Mouse (Mus musculus) kidney, postnatal 0 days (tissue): Measurements from ENCODE around the gene Vti1b. TPM values are rescaled to one million over a fixed set of nuclear protein-coding genes. Genes with fewer than 3 reads are reported as not detected.

Experiments used
- ATAC-seq: fragments of 200-750 bp; cut with Nextera tagmentation; replicated peaks from 2 replicates; pipeline ENCODE4 v1.8.0; 2017; ENCODE audit warnings: low read depth, moderate number of reproducible peaks, moderate TSS enrichment, moderate library complexity; ENCODE audit not compliant: low FRiP score
- DNase-seq: peaks from one replicate; pipeline ENCODE4 v3.0.0-alpha.2; 2016; ENCODE audit warnings: low spot score
- H3K27ac ChIP-seq: fragments of 300-500 bp; sonication (generic); 2 replicates; pipeline ENCODE4 v1.5.1; 2014; ENCODE audit warnings: mild to moderate bottlenecking
- H3K27me3 ChIP-seq: fragments of 300-500 bp; sonication (generic); 2 replicates; pipeline ENCODE4 v1.6.1; 2014; ENCODE audit warnings: low read length, mixed read lengths; ENCODE audit not compliant: insufficient read depth
- H3K36me3 ChIP-seq: fragments of 300-500 bp; sonication (generic); 2 replicates; pipeline ENCODE4 v1.6.1; 2014; ENCODE audit warnings: low read length, mixed read lengths; ENCODE audit not compliant: insufficient read depth
- H3K4me1 ChIP-seq: fragments of 300-500 bp; sonication (generic); replicated peaks from 2 replicates; pipeline ENCODE4 v1.6.1; 2014; ENCODE audit warnings: antibody characterized with exemption, low read length, mixed read lengths; ENCODE audit not compliant: insufficient read depth
- H3K4me2 ChIP-seq: fragments of 300-500 bp; sonication (generic); 2 replicates; pipeline ENCODE4 v1.6.1; 2014; ENCODE audit warnings: mild to moderate bottlenecking, low read length, moderate library complexity, mixed read lengths
- H3K4me3 ChIP-seq: fragments of 300-500 bp; sonication (generic); replicated peaks from 2 replicates; pipeline ENCODE4 v1.5.1; 2014; ENCODE audit warnings: low read depth, low read length
- H3K9ac ChIP-seq: fragments of 300-500 bp; sonication (generic); 2 replicates; pipeline ENCODE4 v1.6.1; 2014; ENCODE audit warnings: low read depth, low read length
- H3K9me3 ChIP-seq: fragments of 300-500 bp; sonication (generic); replicated peaks from 2 replicates; pipeline ENCODE4 v1.6.1; 2016; ENCODE audit warnings: low read length, inconsistent platforms, mixed read lengths
- CTCF ChIP-seq: IDR thresholded peaks from 2 replicates; pipeline ENCODE4 v1.5.1; 2016; ENCODE audit warnings: antibody characterized with exemption, low read depth, mild to moderate bottlenecking, moderate library complexity
- WGBS: fragments of 180-500 bp; shearing (Covaris S2); extraction: QIAGEN DNeasy Blood & Tissue Kit; methylation state at CpG from one replicate; pipeline ENCODE4 v1.1.7; 2014; 5-methylcytosine and 5-hydroxymethylcytosine counted together
- polyA plus RNA-seq: library from polyadenylated mRNA; unstranded; fragments of >200 nt; fragmentation: Nextera tagmentation; extraction: Ambion mirVana; gene quantifications from 2 replicates; pipeline ENCODE4 v1.2.1, GENCODE M21; 2015

Vti1b gene
- polyA plus RNA-seq, 1 experiment from 2014 or later: 108 TPM

- WGBS: 26% methylated on average over 5 of the region's 5 CpGs
- 0 out of 2 replicates have a peak overlapping the region, but pooled peaks have one; percentile 32 for H3K9ac ChIP-seq
- DNase-seq: no peak
These were observed 40.6 kb downstream of the Vti1b start for GRCm38 (mm10) chr12:79131706-79132460.

DNA sequence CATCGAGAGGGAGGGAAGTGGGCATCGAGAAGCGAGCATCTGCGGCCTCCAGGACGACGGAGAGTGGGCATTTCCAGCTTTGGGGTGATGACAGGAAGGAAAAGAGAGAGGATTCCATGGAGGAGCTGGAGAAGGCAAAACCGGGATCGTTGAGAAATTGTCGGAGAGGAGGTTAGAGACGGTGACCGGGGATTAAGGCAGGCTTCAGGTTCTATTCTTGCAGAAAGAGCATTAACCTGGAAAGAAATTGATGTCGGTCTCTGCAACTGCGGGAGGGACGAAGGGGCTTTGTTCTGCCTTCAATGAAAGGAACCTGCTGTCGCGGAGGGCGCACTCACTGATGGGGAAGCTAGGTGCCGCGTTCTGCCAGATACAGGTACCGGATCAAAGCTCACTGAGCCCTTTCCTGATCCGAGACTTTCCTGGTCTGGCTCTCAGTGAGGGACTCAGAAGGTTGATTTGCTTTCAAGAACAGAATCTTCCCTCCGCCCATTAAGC lies 41.2 kb downstream of the Vti1b start:
- no peak for TF ChIP-seq CTCF
- peaks cover 13% of the 10 kb centered on the region for H3K27me3 ChIP-seq
- ATAC-seq (no peak), DNase-seq (no peak)
- H3K9ac ChIP-seq: peak overlapping the region; percentile 32
- 0 out of 2 replicates have a peak overlapping the region, but pooled peaks have one; percentile 31 for H3K27ac ChIP-seq
- peak overlapping the region; percentile 79 for H3K4me2 ChIP-seq
- no peaks in the 10 kb centered on the region for H3K9me3 ChIP-seq
- H3K4me3 ChIP-seq: peak overlapping the region; percentile 30
- 1% methylated on average over 22 of the region's 22 CpGs for WGBS
- no peaks in the 10 kb centered on the region for H3K36me3 ChIP-seq
- peaks cover 8% of the 10 kb centered on the region for H3K4me1 ChIP-seq

More at GRCm38 (mm10) chr12:79131706-79132460, 40.6 kb downstream of the Vti1b start:
- no peaks in the 10 kb centered on the region for H3K9me3 ChIP-seq
- H3K4me3 ChIP-seq: peak overlapping the region; percentile 30
- ATAC-seq: no peak
- peaks cover 13% of the 10 kb centered on the region for H3K27me3 ChIP-seq
- TF ChIP-seq CTCF: no peak
- H3K4me1 ChIP-seq: peaks cover 8% of the 10 kb centered on the region
- H3K27ac ChIP-seq: peak overlapping the region; percentile 31; the same call in 1 of the 2 replicates
- peak overlapping the region; percentile 79 for H3K4me2 ChIP-seq
- H3K36me3 ChIP-seq: no peaks in the 10 kb centered on the region

DNA sequence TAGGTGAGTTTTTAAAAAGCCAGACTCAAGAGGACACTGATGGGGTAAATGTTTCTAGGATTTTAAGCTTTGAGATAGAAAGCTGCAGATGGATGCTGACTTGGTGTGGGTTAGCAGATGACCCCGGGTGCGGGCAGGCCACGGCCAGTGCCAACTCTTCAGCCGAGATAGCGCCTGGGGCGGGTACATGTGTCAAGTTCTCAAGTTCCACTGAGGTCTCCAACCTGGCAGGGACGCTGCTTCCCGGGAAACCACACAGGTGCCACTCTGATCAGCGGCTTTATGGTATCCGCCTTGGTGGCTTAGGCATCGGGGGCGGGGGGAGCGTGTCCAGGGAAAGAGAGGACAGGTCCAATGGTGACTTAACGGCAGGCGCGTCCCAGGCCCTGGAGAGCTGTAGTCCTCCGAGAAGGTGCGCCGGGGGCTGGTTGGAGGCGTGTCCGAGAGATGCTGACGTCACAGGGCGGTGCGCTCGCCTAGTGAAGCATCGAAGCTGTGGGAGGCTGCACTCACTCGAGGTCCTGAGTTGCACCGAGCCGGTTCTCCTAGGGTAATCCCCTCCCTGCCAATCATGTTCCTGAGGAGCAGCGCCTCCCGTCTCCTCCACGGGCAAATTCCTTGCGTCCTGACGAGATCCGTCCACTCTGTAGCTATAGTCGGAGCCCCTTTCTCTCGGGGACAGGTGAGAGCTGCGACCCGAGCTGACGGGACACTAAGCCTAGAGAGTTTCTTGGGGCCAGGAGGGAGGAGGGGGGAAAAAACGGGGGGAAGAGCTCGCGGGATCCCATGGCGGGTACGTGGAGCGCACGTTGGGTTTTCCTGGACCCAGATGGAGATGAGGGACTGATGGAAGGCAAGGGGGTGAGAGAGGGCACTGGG lies 41.9 kb downstream of the Vti1b start, which contains the start of gene Arg2:
Arg2 (plus strand) TSS at position 479 of the 879 bp plus-strand sequence.
- peak within 1 kb of the TSS; percentile 32 for H3K9ac ChIP-seq
- no peaks in the 10 kb centered on the region for H3K9me3 ChIP-seq
- H3K36me3 ChIP-seq: no peaks in the 10 kb centered on the region
- under 1% methylated on average over 47 of the region's 47 CpGs for WGBS
- peaks cover 8% of the 10 kb centered on the region for H3K4me1 ChIP-seq
- H3K27ac ChIP-seq: peak within 1 kb of the TSS; percentile 31; the same call in 1 of the 2 replicates
- peak; percentile 79 for DNase-seq
- peaks cover 13% of the 10 kb centered on the region for H3K27me3 ChIP-seq
- peak; percentile 98 for ATAC-seq
- H3K4me2 ChIP-seq: peak within 1 kb of the TSS; percentile 79
- TF ChIP-seq CTCF: no peak
- H3K4me3 ChIP-seq: peak within 1 kb of the TSS; percentile 30

DNA sequence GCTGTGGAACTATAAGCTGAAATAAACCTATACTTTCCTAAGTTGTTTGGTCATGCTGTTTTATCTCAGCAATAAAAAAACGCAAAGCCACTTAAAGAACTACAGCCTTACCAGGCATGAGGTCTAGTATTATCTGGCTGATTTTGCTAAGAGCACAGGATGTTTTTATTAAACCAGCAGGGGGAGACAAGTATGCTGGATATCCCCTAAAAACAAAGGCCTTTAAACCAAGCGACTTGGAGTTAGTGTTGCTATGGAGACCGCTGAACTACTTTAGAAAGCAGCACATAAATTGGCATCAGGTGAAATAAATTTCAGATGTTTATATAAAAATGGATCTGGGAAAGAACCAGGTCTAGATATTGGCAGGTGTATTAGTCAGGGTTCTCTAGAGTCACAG lies 49.6 kb downstream of the Vti1b start:
- 34% methylated on average over 3 of the region's 3 CpGs for WGBS
- Histone ChIP-seq H3K9ac (no peak overlapping the region), H3K4me3 (no peak overlapping the region), H3K36me3 (no peaks in the 10 kb centered on the region), H3K27ac (no peak overlapping the region), H3K27me3 (no peaks in the 10 kb centered on the region), H3K4me1 (no peaks in the 10 kb centered on the region), H3K4me2 (no peak overlapping the region), H3K9me3 (no peaks in the 10 kb centered on the region)
- DNase-seq (peak; percentile 76), ATAC-seq (no peak)
- TF ChIP-seq CTCF: peak; percentile 73

GRCm38 (mm10) chr12:79118991-79119390 lies 53.5 kb downstream of the Vti1b start:
- no peak overlapping the region for H3K4me3 ChIP-seq
- no peaks in the 10 kb centered on the region for H3K27me3 ChIP-seq
- TF ChIP-seq CTCF: no peak
- H3K4me2 ChIP-seq: no peak overlapping the region
- no peaks in the 10 kb centered on the region for H3K36me3 ChIP-seq
- H3K9me3 ChIP-seq: no peaks in the 10 kb centered on the region
- 83% methylated on average over 4 of the region's 4 CpGs for WGBS
- DNase-seq (no peak), ATAC-seq (no peak)
- no peaks in the 10 kb centered on the region for H3K4me1 ChIP-seq
- no peak overlapping the region for H3K9ac ChIP-seq
- no peak overlapping the region for H3K27ac ChIP-seq

Other genes starting within 250 kb of the Vti1b start
- 3.3 TPM in 2 replicates for gene Tmem229b, start 165.0 kb downstream of the Vti1b start, polyA plus RNA-seq
- 5.8 and 6.0 TPM in 2 replicates for gene Plekhh1, start 143.5 kb downstream of the Vti1b start, polyA plus RNA-seq
- gene Pigh, start 83.0 kb downstream of the Vti1b start, polyA plus RNA-seq: 23.3 and 25.6 TPM in 2 replicates
- 51.1 and 66.6 TPM in 2 replicates for gene Arg2, start 41.9 kb downstream of the Vti1b start, polyA plus RNA-seq
- gene Rdh11, start 19.6 kb upstream of the Vti1b start, polyA plus RNA-seq: 21.4 and 22.7 TPM in 2 replicates
- gene Rdh12, start 36.2 kb upstream of the Vti1b start, polyA plus RNA-seq: 7.4 and 7.7 TPM in 2 replicates
- gene Zfyve26, start 123.6 kb upstream of the Vti1b start, polyA plus RNA-seq: 7.6 and 8.9 TPM in 2 replicates
- gene Rad51b, start 124.6 kb upstream of the Vti1b start, polyA plus RNA-seq: 3.9 TPM in 2 replicates